27 mouse cellular contexts compared by ENCODE assay signal in genomic region chr3:99573977-99574373, GRCm38 (mm10).
DNase-seq lines count a peak whose midpoint lies in the region; ATAC-seq lines count a peak whose summit lies in the region.
"Had no signal": no experiment of that assay in that cellular context is flagged by ENCODE, and none has a peak within 500 bp of the region (broad histone marks: within the 10 kb centered on the region; RNA-seq: fewer than 3 reads in every experiment).

No protein-coding gene starts in this region.

- no peaks in the 10 kb centered on the region for H3K36me3 ChIP-seq in limb, embryonic 12.5 days
- H3K36me3 ChIP-seq in limb, embryonic 15.5 days = no peaks in the 10 kb centered on the region
- H3K36me3 ChIP-seq: embryonic facial prominence, embryonic 13.5 days; forebrain, embryonic 10.5 days; G1E; hindbrain, embryonic 12.5 days; hindbrain, embryonic 15.5 days had no signal

- 22% methylated on average over 3 of the region's 3 CpGs for WGBS in limb, embryonic 12.5 days
- 30% methylated on average over 3 of the region's 3 CpGs for WGBS in limb, embryonic 15.5 days

- no peaks in the 10 kb centered on the region for H3K9me3 ChIP-seq in limb, embryonic 12.5 days
- no peaks in the 10 kb centered on the region for H3K9me3 ChIP-seq in limb, embryonic 15.5 days
- H3K9me3 ChIP-seq: embryonic facial prominence, embryonic 13.5 days; forebrain, embryonic 10.5 days; forebrain, embryonic 13.5 days; G1E; hindbrain, embryonic 12.5 days; hindbrain, embryonic 15.5 days had no signal

- H3K27me3 ChIP-seq in limb, embryonic 12.5 days = no peaks in the 10 kb centered on the region
- no peaks in the 10 kb centered on the region for H3K27me3 ChIP-seq in limb, embryonic 15.5 days
- H3K27me3 ChIP-seq: CH12.LX; embryonic facial prominence, embryonic 13.5 days; forebrain, embryonic 13.5 days; hindbrain, embryonic 12.5 days; hindbrain, embryonic 15.5 days had no signal

- DNase-seq in embryo, embryonic 11.5 days (ENCODE audit: low read depth, low spot score) = peak; percentile 11
- DNase-seq in embryo, embryonic 10 days (ENCODE audit: low spot score) = no peak
- DNase-seq in hindlimb bud, embryonic 11.5 days (ENCODE audit: extremely low spot score, low read depth, low spot score) = peak; percentile 31
- DNase-seq in MN1 (ENCODE audit: low spot score) = no peak
- no peak for DNase-seq in adrenal gland, adult 2 months
- DNase-seq: adrenal gland, postnatal 10 days; adrenal gland, postnatal 36 days; B cell, adult 2 months; cerebellum, adult 18-20 months; cerebellum, adult 9-10 months; cerebellum, postnatal 14 days; gastrocnemius, adult 2 months; gastrocnemius, postnatal 14 days; heart, adult 11 months had no signal

- no peak overlapping the region for H3K4me2 ChIP-seq in limb, embryonic 12.5 days
- H3K4me2 ChIP-seq in limb, embryonic 15.5 days = no peak overlapping the region
- H3K4me2 ChIP-seq: embryonic facial prominence, embryonic 13.5 days; forebrain, embryonic 13.5 days; heart, embryonic 11.5 days; hindbrain, embryonic 12.5 days; hindbrain, embryonic 15.5 days had no signal

- H3K4me3 ChIP-seq in limb, embryonic 12.5 days (replicated peaks) = no peak overlapping the region
- no peak overlapping the region for H3K4me3 ChIP-seq in limb, embryonic 15.5 days
- H3K4me3 ChIP-seq: embryonic facial prominence, embryonic 13.5 days; forebrain, embryonic 10.5 days; forebrain, embryonic 13.5 days; gastrocnemius, adult 2 months; hindbrain, embryonic 12.5 days; hindbrain, embryonic 15.5 days had no signal

- no peak overlapping the region for H3K9ac ChIP-seq in limb, embryonic 12.5 days (replicated peaks)
- H3K9ac ChIP-seq in limb, embryonic 15.5 days = no peak overlapping the region
- H3K9ac ChIP-seq: embryonic facial prominence, embryonic 13.5 days; forebrain, embryonic 13.5 days; hindbrain, embryonic 12.5 days; hindbrain, embryonic 15.5 days had no signal

- no peak overlapping the region for H3K27ac ChIP-seq in limb, embryonic 12.5 days
- H3K27ac ChIP-seq in limb, embryonic 15.5 days = no peak overlapping the region
- H3K27ac ChIP-seq: embryonic facial prominence, embryonic 13.5 days; forebrain, embryonic 10.5 days; forebrain, embryonic 13.5 days; gastrocnemius, adult 2 months; hindbrain, embryonic 12.5 days; hindbrain, embryonic 15.5 days had no signal

- ATAC-seq in limb, embryonic 12.5 days (ENCODE audit: insufficient number of reproducible peaks, insufficient read depth, low FRiP score, low TSS enrichment, low read depth) = peak; percentile 68
- ATAC-seq in limb, embryonic 15.5 days (ENCODE audit: insufficient number of reproducible peaks, low FRiP score, low TSS enrichment, low read depth) = peak; percentile 48; the same call in 1 of the 2 replicates
- ATAC-seq: forebrain, embryonic 13.5 days; forebrain, embryonic 16.5 days; inflammation-experienced regulatory T-cells, adult 6 months; intestine, embryonic 16.5 days had no signal

- H3K4me1 ChIP-seq in limb, embryonic 12.5 days (replicated peaks) = 0 out of 2 replicates have a peak, but pooled peaks cover 19% of the 10 kb centered on the region
- no peaks in the 10 kb centered on the region for H3K4me1 ChIP-seq in limb, embryonic 15.5 days
- H3K4me1 ChIP-seq: embryonic facial prominence, embryonic 13.5 days; forebrain, embryonic 10.5 days; forebrain, embryonic 13.5 days; hindbrain, embryonic 12.5 days; hindbrain, embryonic 15.5 days had no signal

Comparison
In these comparisons a context has a peak if more than half of its experiments do, and no peak if none do; other contexts are left out.
1. DNase-seq: peak in embryo, embryonic 11.5 days (single experiment) and hindlimb bud, embryonic 11.5 days (single experiment); none in embryo, embryonic 10 days (single experiment), MN1 (single experiment) and adrenal gland, adult 2 months (single experiment).